Mouse (Mus musculus): ENCODE data around the gene Nav2.

Nav2 gene

DNA sequence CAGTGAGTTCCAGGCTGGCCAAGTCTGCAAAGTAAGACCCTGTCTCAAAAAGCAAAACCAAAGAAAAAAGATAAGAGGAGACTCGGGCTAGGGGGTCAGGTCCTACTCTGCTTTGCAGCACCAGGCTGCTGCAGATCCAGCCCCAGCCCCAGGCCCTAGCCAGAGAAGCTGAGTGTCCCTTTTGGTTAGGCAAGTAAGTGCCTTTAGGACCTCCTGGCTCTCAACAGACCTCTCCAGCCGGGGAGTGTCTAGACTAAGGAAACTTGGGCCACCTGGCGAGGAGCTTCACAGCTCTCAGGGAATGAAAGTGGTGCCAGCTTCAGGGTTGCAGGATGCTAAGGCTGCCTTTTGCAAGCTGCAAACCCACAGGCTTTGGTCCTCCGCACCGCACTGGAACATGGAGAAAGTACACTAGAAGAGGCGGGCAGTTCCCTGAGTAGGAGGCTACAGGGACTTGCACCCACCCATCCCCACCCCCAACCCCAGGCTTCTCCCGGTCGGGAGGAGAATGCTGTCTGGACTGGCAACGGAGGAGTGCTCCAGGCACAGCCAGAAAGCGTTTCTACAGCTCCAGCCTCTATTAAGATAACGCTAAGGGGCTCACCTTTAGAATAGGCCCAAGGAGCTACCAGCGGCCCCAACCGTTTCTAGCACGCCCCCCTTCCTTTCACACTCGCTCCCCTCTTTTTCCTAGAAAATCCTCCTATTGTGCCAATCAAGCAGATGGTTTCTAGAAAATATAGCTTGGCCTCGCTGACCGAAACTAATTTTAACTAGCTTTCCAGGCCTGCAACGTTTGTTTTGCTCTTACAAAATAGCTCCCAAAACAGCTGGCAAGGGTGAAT, 731.6 kb downstream of the Nav2 start:
- DNase-seq, result no peak

DNA sequence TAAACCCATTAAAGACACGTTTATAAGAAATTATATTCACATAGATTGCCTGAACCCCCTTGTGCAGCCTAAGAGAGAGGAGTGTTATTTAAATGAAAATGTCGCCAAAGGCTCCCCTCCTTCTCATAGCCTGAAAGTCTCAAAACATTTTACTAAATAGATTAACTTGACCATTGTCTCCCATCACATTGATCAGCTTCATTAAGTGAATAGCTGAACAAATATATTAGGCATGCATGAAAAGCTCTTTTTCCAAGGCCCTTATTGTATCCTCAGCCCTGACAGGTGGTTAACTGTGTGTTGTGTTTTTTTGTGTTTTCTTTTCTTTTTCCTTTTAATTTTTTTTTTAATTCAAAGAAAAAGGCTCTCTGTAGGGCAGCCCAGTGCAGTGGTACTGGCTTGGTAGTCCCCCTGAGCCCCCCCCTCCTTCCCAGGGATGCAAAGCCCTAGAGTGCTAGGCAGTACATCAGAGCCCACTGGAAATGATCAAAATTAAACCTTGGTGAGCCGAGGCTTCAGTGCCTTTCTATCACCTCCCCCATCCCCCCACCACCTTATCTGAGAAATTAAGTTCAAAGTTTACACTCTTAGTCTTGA, 732.3 kb downstream of the Nav2 start:
- no peak for DNase-seq
